Mouse (Mus musculus): ENCODE measurements around the gene Gca.

Gene Gca

DNA sequence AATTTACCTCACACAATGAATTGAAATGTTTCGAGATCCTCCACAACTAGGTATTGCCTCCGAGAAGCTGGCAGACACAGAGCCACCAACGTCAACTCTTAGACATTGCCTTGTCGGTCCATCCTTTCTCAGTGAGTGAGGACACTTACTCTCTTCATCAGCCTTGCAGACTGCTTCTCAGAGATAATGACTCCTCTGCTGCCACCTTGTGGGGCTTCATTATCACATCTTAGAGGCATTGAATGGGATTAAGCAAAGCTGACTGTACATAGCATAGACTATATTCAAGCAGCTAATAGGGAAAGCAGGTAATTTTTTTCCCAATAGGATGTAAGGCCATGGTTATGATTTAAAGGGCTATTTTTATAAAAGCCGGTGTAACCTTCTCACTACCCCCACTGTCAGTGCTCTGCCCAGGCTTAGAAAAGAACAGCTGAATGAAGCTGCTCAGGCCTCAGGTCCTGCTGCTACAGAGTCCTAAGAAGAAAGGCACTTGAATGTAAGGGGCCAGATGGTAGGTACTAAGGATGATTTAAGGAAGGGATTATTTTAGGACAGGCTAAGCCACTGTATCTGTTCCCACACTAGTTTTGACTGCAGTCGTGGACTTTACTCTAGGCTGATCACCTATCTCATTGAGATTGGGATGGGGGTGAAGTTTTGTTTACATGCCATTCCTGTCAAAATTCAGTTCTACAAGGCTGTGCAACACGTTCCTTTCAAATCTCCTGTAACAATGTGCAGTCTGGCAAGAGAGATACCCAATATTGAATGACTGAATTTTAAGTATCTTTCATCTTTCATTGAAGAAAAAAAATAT lies 9.4 kb upstream of the Gca start:
- TF ChIP-seq GATA4 (IDR thresholded peaks at IDR 0.05; ENCODE audit: insufficient replicate concordance, low read length): no peak

DNA sequence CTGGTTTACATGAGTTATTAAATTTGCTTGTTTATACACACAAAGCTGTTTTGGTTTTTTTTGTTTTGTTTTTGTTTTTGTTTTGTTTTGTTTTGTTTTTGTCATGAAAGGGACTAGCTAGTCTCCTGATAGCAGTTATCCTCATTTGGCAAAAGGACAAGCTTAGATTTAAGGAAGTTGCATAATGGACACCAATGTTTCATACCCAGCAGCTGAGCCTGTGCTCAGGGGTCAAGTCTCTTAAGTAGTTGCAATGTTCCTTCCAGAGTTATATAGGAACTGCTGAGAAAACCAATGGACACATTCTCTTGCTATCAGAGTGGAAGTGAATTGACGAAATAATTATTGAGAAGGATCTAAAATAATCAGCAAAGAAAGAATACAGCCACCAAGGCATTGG lies 8.0 kb upstream of the Gca start:
- no peak for TF ChIP-seq GATA4 (IDR thresholded peaks at IDR 0.05; ENCODE audit: insufficient replicate concordance, low read length)

DNA sequence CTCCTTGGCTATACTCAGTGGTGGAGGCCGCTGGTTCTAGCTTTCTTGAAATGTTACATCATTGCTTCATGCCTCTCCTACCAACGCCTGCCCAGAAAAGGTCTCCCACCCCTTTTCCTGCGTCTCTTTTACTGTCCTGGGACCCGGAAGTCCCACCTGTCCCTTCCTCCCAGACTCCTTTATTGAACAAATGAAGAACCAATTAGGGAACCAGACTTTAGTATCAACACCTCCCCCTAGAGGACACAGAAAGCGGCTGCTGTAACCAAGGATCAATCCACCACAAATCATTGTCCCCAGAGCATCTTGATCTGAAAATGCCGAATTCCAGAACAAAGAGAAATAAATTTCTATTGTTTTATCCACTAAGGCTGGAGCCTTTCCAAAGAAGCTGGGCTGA lies 3.5 kb upstream of the Gca start:
- TF ChIP-seq GATA4 (IDR thresholded peaks at IDR 0.05; ENCODE audit: insufficient replicate concordance, low read length): no peak

- TF ChIP-seq GATA4 (IDR thresholded peaks at IDR 0.05; ENCODE audit: insufficient replicate concordance, low read length): no peak
These were observed 1.5 kb upstream of the Gca start for GRCm38 (mm10) chr2:62662560-62662959.

- no peak for TF ChIP-seq GATA4 (IDR thresholded peaks at IDR 0.05; ENCODE audit: insufficient replicate concordance, low read length)
These were observed 754 bp downstream of the Gca start for GRCm38 (mm10) chr2:62664839-62665238.

DNA sequence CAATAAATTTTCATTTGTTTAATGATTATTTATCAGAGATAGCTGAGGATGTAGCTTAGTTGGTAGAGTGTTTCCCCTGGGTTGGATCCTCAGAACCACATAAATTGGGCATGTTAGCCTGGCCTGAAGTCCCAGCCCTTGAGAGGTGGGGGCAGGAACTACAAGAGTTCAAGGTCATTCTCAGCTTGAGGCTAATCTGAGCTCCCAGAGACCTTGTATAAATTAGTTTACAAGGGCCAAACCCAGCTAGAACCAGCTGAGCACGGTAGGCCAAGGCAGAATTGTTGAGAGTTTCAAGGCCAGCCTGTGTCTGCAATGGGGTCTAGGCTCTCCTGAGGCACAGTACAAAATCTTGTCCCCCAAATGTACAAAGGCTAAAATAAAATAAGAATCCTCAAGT lies 1.5 kb downstream of the Gca start:
- TF ChIP-seq GATA4 (IDR thresholded peaks at IDR 0.05; ENCODE audit: insufficient replicate concordance, low read length): no peak

GRCm38 (mm10) chr2:62669848-62670247 lies 5.8 kb downstream of the Gca start:
- no peak for TF ChIP-seq GATA4 (IDR thresholded peaks at IDR 0.05; ENCODE audit: insufficient replicate concordance, low read length)

DNA sequence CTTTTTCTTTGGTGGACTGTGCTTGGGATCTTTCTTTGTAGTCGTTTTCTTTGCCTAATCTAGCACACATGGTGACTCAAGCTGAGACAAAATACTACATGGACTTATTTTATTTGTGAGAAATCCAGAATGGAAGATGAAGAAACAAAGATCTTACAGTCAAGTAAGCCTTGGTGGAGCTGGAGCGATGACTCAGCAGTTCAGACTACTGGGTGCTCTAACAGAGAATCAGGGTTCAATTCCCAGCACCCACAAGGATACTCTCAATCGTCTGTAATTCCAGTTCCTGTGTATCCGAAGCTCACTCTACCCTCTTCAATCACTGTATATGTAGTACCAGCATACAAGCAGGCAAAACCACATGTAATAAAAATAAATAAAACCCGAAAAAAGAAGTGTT lies 6.2 kb downstream of the Gca start:
- no peak for TF ChIP-seq GATA4 (IDR thresholded peaks at IDR 0.05; ENCODE audit: insufficient replicate concordance, low read length)

GRCm38 (mm10) chr2:62670767-62671166 lies 6.7 kb downstream of the Gca start:
- no peak for TF ChIP-seq GATA4 (IDR thresholded peaks at IDR 0.05; ENCODE audit: insufficient replicate concordance, low read length)

GRCm38 (mm10) chr2:62672788-62673187 lies 8.7 kb downstream of the Gca start:
- TF ChIP-seq GATA4 (IDR thresholded peaks at IDR 0.05; ENCODE audit: insufficient replicate concordance, low read length): no peak

DNA sequence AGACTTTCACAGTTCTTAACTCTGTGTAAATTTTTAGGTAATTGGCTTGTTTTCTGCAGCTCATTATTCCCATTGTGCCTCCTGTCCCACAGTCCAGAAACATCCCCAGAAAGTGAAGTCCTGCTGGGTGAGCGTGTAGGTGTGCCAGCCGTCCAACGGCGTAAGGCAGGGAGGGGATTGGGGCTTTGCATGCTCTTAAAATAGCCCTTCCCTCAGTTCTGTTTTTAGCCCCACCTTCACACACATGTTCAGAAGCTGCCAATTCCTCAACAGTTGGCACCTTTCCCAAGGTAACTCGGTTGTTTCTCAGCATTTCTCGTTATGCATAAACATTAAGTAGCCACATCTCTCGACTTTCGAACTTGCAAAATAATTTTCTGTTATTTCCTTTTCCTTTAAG lies 17.6 kb downstream of the Gca start:
- TF ChIP-seq GATA4 (IDR thresholded peaks at IDR 0.05; ENCODE audit: insufficient replicate concordance, low read length): no peak

DNA sequence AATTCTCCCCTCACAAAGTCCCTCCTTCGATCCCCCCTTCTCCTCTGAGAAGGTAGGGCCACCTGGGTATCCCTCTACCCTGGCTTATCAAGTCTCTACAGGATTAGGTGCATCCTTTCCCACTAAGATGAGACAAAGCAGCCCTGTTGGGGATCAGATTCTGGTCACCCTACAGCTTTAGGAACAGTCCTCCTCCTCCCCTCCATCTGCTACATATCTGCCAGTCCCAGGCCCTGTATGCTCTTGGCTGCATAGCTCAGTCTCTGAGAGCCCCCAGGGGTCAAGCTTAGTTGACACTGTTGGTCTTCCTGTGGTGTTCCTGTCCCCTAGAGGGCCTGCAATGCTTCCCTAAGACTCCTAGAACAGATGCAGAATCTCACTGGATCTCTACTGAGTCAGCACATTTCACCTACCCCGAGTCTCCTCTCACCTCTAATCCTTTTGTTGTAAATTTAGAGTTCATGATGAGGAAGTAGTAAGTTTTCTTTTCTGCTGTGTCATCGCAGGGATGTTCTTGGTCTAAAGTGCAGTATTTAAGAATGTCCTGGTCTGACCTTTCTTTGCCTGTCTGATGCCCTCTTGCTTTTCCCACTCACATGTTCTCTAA lies 21.0 kb downstream of the Gca start:
- TF ChIP-seq GATA4 (IDR thresholded peaks at IDR 0.05; ENCODE audit: insufficient replicate concordance, low read length): no peak

DNA sequence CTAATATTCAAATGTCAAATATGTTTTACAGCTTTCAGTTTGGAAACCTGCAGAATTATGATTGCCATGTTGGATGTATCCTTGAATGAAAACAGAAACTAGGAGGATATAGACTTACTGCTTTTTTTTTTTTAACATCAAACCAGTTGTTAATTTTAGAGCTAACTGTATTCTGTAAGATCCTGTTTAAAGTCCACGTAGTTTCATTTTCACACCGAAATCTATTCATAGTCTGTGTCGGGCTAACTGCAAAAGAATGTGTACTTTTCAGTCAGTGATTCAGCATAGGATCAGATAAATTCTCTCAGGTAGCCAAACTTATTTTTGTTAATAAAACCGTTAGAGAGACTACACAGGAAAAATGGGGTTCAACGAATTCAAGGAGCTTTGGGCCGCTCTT lies 21.8 kb downstream of the Gca start:
- no peak for TF ChIP-seq GATA4 (IDR thresholded peaks at IDR 0.05; ENCODE audit: insufficient replicate concordance, low read length)

DNA sequence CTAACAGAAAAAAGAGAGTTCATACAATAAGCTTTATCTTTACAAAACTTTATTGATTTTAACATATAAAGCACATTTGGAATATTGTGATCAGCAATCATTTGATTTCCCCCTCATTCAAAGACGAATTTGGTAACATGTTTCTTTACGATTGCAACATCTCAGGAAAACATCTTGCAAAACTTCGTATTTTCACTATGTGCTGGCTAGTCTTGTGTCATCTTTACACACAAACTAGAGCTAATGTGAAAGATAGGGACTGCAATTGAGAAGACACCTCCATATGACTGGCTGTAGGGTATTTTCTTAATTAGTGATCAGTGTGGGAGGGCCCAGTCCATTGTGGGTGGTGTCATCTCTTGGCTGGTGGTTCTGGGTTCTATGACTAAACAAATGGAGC lies 42.2 kb downstream of the Gca start:
- no peak for TF ChIP-seq GATA4 (IDR thresholded peaks at IDR 0.05; ENCODE audit: insufficient replicate concordance, low read length)

- TF ChIP-seq GATA4 (IDR thresholded peaks at IDR 0.05; ENCODE audit: insufficient replicate concordance, low read length): no peak
These were observed 45.5 kb downstream of the Gca start for GRCm38 (mm10) chr2:62709633-62710032.

DNA sequence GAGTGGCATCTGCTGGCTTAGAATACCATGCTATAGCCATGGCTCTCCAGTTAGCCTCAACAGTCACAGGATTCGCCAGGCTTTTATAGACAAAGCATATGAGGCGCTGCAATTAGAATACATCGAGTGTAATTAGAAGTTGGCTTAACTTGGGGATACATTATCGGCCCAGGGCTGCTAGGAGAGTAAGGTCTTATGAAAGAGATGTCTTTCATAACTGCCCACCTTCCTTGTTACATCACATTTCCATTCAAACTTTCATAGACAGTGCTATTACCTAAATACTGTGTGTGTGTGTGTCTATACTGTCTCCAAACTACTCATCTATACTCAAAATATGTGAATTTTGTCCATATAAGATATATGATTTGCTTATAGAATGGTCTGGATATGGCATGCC lies 51.2 kb downstream of the Gca start:
- no peak for TF ChIP-seq GATA4 (IDR thresholded peaks at IDR 0.05; ENCODE audit: insufficient replicate concordance, low read length)

DNA sequence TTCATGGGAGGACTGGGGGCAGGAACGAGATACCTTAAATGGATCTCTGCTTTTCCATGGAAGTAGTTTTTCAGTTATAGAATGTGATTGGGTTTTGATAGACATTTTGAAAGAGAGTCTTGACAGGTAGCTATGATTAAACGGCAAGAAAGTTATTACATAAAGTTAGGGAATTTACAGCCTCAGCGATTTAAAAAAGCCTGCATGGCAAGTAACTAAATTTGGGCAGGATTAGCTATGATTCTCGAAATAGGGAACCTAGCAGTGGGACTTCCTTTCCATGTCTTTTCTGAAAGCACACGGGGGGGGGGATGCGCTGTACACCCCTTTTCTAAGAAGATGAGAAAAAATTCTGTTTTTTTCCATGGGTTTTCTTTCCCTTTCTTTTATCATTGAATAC lies 53.2 kb downstream of the Gca start:
- no peak for TF ChIP-seq GATA4 (IDR thresholded peaks at IDR 0.05; ENCODE audit: insufficient replicate concordance, low read length)
